8 mouse cellular contexts compared by ENCODE assay signal in the genomic region with DNA sequence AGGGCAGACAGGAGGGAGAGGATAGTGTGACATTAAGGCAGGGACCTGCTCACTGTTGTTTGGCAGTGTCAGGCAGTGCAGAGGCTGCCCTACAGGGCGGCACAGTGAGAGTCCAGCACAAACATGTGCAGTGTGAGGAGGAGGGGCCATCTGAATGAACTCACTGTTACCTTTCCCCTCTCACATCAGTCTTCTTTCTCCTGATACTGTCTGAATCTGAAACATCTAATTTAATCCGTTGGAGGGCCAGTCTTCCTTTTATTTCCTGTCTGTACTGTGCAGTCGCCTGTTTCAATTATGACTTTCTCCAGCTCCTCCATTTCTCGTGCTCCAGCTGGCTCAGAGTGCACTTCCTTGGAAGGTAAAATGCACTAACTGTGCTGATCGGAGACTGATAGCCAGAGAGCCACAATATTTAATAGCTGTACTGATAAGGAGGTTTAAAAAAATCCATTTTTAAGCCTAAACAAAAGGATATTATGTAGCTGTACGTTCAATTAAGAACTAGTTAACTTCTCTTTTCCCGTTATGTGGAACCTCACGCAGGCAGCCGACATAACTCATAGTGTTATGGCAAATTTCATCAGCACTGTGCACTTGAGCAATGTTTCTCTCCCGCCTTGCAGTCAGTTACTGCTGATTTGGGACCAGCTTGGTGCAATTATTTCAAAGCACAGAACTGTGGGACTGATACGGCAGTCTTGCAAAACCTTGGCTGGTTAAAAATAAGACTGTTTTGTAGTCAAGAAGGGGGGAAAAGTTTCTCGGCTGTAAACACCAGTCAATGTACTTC.
A peak's percentile ranks its signal among the peaks of the same experiment; 100 is the strongest.
DNase-seq lines count a peak whose midpoint lies in the region; ATAC-seq lines count a peak whose summit lies in the region.

No protein-coding gene starts in this region.

- H3K9ac ChIP-seq in kidney, embryonic 16.5 days (replicated peaks; ENCODE audit: low read length), result 0 out of 2 replicates have a peak overlapping the region, but pooled peaks have one; percentile 16
- no peak overlapping the region for H3K9ac ChIP-seq in embryonic facial prominence, embryonic 12.5 days
- H3K9ac ChIP-seq in hindbrain, embryonic 15.5 days, result no peak overlapping the region

- peak overlapping the region; percentile 28 for H3K4me2 ChIP-seq in kidney, embryonic 16.5 days (replicated peaks; ENCODE audit: low read depth, low read length)
- H3K4me2 ChIP-seq in embryonic facial prominence, embryonic 12.5 days (replicated peaks), result peak overlapping the region; percentile 17; the same call in 1 of the 2 replicates
- peak overlapping the region; percentile 13; the same call in 1 of the 2 replicates for H3K4me2 ChIP-seq in hindbrain, embryonic 15.5 days

- H3K9me3 ChIP-seq in kidney, embryonic 16.5 days (ENCODE audit: low read length), result peaks cover 5% of the 10 kb centered on the region; the same call in 1 of the 2 replicates
- 0 out of 2 replicates have a peak, but pooled peaks cover 3% of the 10 kb centered on the region for H3K9me3 ChIP-seq in embryonic facial prominence, embryonic 12.5 days
- H3K9me3 ChIP-seq in hindbrain, embryonic 15.5 days, result no peaks in the 10 kb centered on the region

- H3K4me3 ChIP-seq in kidney, embryonic 16.5 days (ENCODE audit: low read length), result no peak overlapping the region
- no peak overlapping the region for H3K4me3 ChIP-seq in embryonic facial prominence, embryonic 12.5 days
- no peak overlapping the region for H3K4me3 ChIP-seq in hindbrain, embryonic 15.5 days

- H3K36me3 ChIP-seq in kidney, embryonic 16.5 days (ENCODE audit: insufficient read depth, low read length), result no peaks in the 10 kb centered on the region
- H3K36me3 ChIP-seq in embryonic facial prominence, embryonic 12.5 days, result no peaks in the 10 kb centered on the region
- no peaks in the 10 kb centered on the region for H3K36me3 ChIP-seq in hindbrain, embryonic 15.5 days

- no peaks in the 10 kb centered on the region for H3K27me3 ChIP-seq in kidney, embryonic 16.5 days (ENCODE audit: insufficient read depth, low read length)
- no peaks in the 10 kb centered on the region for H3K27me3 ChIP-seq in embryonic facial prominence, embryonic 12.5 days
- no peaks in the 10 kb centered on the region for H3K27me3 ChIP-seq in hindbrain, embryonic 15.5 days

- no peak for DNase-seq in kidney, adult 9 months
- no peak for DNase-seq in left cerebral cortex, adult 9 months (ENCODE audit: low spot score in 2 of 2)
- no peak for DNase-seq in right cerebral cortex, postnatal 25 days
- DNase-seq in yolk sac, embryonic 10.5 days (ENCODE audit: low spot score), result no peak

- H3K27ac ChIP-seq in kidney, embryonic 16.5 days (ENCODE audit: low read length), result peak overlapping the region; percentile 56; the same call in 1 of the 2 replicates
- peak overlapping the region; percentile 69 for H3K27ac ChIP-seq in embryonic facial prominence, embryonic 12.5 days
- H3K27ac ChIP-seq in hindbrain, embryonic 15.5 days (replicated peaks), result 0 out of 2 replicates have a peak overlapping the region, but pooled peaks have one; percentile 3

- H3K4me1 ChIP-seq in kidney, embryonic 16.5 days (ENCODE audit: insufficient read depth, low read length), result peaks cover 20% of the 10 kb centered on the region
- peaks cover 10% of the 10 kb centered on the region for H3K4me1 ChIP-seq in embryonic facial prominence, embryonic 12.5 days
- H3K4me1 ChIP-seq in hindbrain, embryonic 15.5 days (replicated peaks), result peaks cover 9% of the 10 kb centered on the region

- 30% methylated on average over 12 of the region's 12 CpGs for WGBS in kidney, embryonic 16.5 days
- 23% methylated on average over 12 of the region's 12 CpGs for WGBS in embryonic facial prominence, embryonic 12.5 days
- 45% methylated on average over 12 of the region's 12 CpGs for WGBS in hindbrain, embryonic 15.5 days

- ATAC-seq in kidney, embryonic 16.5 days (ENCODE audit: low FRiP score, low TSS enrichment), result peak; percentile 89
- ATAC-seq in embryonic facial prominence, embryonic 12.5 days (ENCODE audit: insufficient number of reproducible peaks, insufficient read depth, low FRiP score, low TSS enrichment), result peak; percentile 88
- peak; percentile 54; the same call in 1 of the 2 replicates for ATAC-seq in hindbrain, embryonic 15.5 days (ENCODE audit: low FRiP score, low read depth)
- ATAC-seq in megakaryocyte progenitor cell, adult 5-6 weeks (replicated peaks; ENCODE audit: poor library complexity), result peak; percentile 88

Comparison
In these comparisons a context has a peak if more than half of its experiments do, and no peak if none do; other contexts are left out.
1. H3K27ac ChIP-seq: peak in every context shown above with its lines; median percentile 69 in embryonic facial prominence, embryonic 12.5 days; 56 in kidney, embryonic 16.5 days; 3 in hindbrain, embryonic 15.5 days.